Mouse (Mus musculus) limb, embryonic 13.5 days (tissue): ENCODE measurements around the gene L2hgdh. TPM values are rescaled to one million over a fixed set of nuclear protein-coding genes. Genes with fewer than 3 reads are reported as not detected.

Experiments
- ATAC-seq: fragments of 200-750 bp; cut with Nextera tagmentation; 2 replicates; pipeline ENCODE4 v1.8.0; 2017; ENCODE audit warnings: low read depth, moderate number of reproducible peaks, moderate TSS enrichment; ENCODE audit not compliant: low FRiP score
- H3K27ac ChIP-seq: fragments of 300-500 bp; sonication (generic); 2 replicates; pipeline ENCODE4 v1.5.1; 2015; ENCODE audit warnings: inconsistent platforms, mild to moderate bottlenecking, moderate library complexity
- H3K27me3 ChIP-seq: fragments of 300-500 bp; sonication (generic); 2 replicates; pipeline ENCODE4 v1.6.1; 2015; ENCODE audit warnings: mild to moderate bottlenecking, inconsistent platforms
- H3K36me3 ChIP-seq: fragments of 300-500 bp; sonication (generic); 2 replicates; pipeline ENCODE4 v1.6.1; 2015; ENCODE audit warnings: inconsistent platforms, mild to moderate bottlenecking, moderate library complexity
- H3K4me1 ChIP-seq: fragments of 300-500 bp; sonication (generic); 2 replicates; pipeline ENCODE4 v1.6.1; 2015; ENCODE audit warnings: inconsistent platforms
- H3K4me2 ChIP-seq: fragments of 300-500 bp; sonication (generic); replicated peaks from 2 replicates; pipeline ENCODE4 v1.6.1; 2015; ENCODE audit warnings: inconsistent platforms, mild to moderate bottlenecking, moderate library complexity
- H3K4me3 ChIP-seq: fragments of 300-500 bp; sonication (generic); 2 replicates; pipeline ENCODE4 v1.5.1; 2015; ENCODE audit warnings: moderate library complexity, mild to moderate bottlenecking, inconsistent platforms
- H3K9ac ChIP-seq: fragments of 300-500 bp; sonication (generic); 2 replicates; pipeline ENCODE4 v1.6.1; 2015; ENCODE audit warnings: mild to moderate bottlenecking, inconsistent platforms
- H3K9me3 ChIP-seq: fragments of 300-500 bp; sonication (generic); 2 replicates; pipeline ENCODE4 v1.6.1; 2016; ENCODE audit warnings: inconsistent platforms
- WGBS: fragments of 180-500 bp; shearing (Covaris S2); methylation state at CpG from one replicate; pipeline ENCODE4 v1.1.7; 2015; 5-methylcytosine and 5-hydroxymethylcytosine counted together
- polyA plus RNA-seq: library from polyadenylated mRNA; unstranded; fragments of >200 nt; fragmentation: Nextera tagmentation; extraction: Ambion mirVana; gene quantifications from 2 replicates; pipeline ENCODE4 v1.2.1, GENCODE M21; 2015

L2hgdh gene
- polyA plus RNA-seq, 1 experiment from 2014 or later, result 20.1 TPM

- H3K27me3 ChIP-seq, result no peaks in the 10 kb centered on the region
- H3K4me2 ChIP-seq, result peak overlapping the region; percentile 87
- H3K9ac ChIP-seq, result peak overlapping the region; percentile 79; the same call in 1 of the 2 replicates
- H3K27ac ChIP-seq, result no peak overlapping the region
- no peak for ATAC-seq
- H3K9me3 ChIP-seq, result peaks cover 14% of the 10 kb centered on the region
- whole genome bisulfite sequencing, result 66% methylated on average over 2 of the region's 2 CpGs
- H3K36me3 ChIP-seq, result peaks cover 29% of the 10 kb centered on the region
- peaks cover 18% of the 10 kb centered on the region for H3K4me1 ChIP-seq
- peak overlapping the region; percentile 78; the same call in 1 of the 2 replicates for H3K4me3 ChIP-seq
Observed at GRCm38 (mm10) chr12:69723376-69723775, 1.3 kb downstream of the L2hgdh start.

GRCm38 (mm10) chr12:69722857-69723256 lies 1.8 kb downstream of the L2hgdh start:
- Histone ChIP-seq H3K4me3 (no peak overlapping the region), H3K4me1 (peaks cover 18% of the 10 kb centered on the region), H3K36me3 (peaks cover 34% of the 10 kb centered on the region), H3K9ac (no peak overlapping the region), H3K4me2 (no peak overlapping the region), H3K9me3 (peaks cover 17% of the 10 kb centered on the region), H3K27me3 (no peaks in the 10 kb centered on the region), H3K27ac (no peak overlapping the region)
- 81% methylated on average over 3 of the region's 3 CpGs for WGBS
- no peak for ATAC-seq

- Histone ChIP-seq H3K27ac (no peak overlapping the region), H3K36me3 (peaks cover 22% of the 10 kb centered on the region), H3K4me3 (no peak overlapping the region), H3K9me3 (peaks cover 9% of the 10 kb centered on the region), H3K27me3 (no peaks in the 10 kb centered on the region), H3K4me1 (no peaks in the 10 kb centered on the region), H3K4me2 (no peak overlapping the region), H3K9ac (no peak overlapping the region)
- no peak for ATAC-seq
Observed at GRCm38 (mm10) chr12:69713628-69714027, 11.0 kb downstream of the L2hgdh start.

- no peaks in the 10 kb centered on the region for H3K27me3 ChIP-seq
- H3K36me3 ChIP-seq, result peaks cover 18% of the 10 kb centered on the region
- H3K4me2 ChIP-seq, result no peak overlapping the region
- H3K4me1 ChIP-seq, result no peaks in the 10 kb centered on the region
- no peak overlapping the region for H3K27ac ChIP-seq
- ATAC-seq, result no peak
- no peaks in the 10 kb centered on the region for H3K9me3 ChIP-seq
- H3K9ac ChIP-seq, result no peak overlapping the region
- no peak overlapping the region for H3K4me3 ChIP-seq
- 83% methylated on average over 11 of the region's 11 CpGs for WGBS
Observed at GRCm38 (mm10) chr12:69704799-69705458, 19.7 kb downstream of the L2hgdh start.

GRCm38 (mm10) chr12:69698352-69698751 lies 26.3 kb downstream of the L2hgdh start:
- 82% methylated on average over 6 of the region's 6 CpGs for WGBS
- ATAC-seq, result peak; percentile 40
- no peak overlapping the region for H3K4me3 ChIP-seq

GRCm38 (mm10) chr12:69696746-69697145 lies 27.9 kb downstream of the L2hgdh start:
- ATAC-seq, result no peak
- peaks cover 36% of the 10 kb centered on the region for H3K36me3 ChIP-seq
- H3K27ac ChIP-seq, result no peak overlapping the region
- H3K9me3 ChIP-seq, result no peaks in the 10 kb centered on the region
- 80% methylated on average over 5 of the region's 5 CpGs for WGBS
- no peaks in the 10 kb centered on the region for H3K4me1 ChIP-seq
- H3K4me2 ChIP-seq, result no peak overlapping the region
- H3K4me3 ChIP-seq, result no peak overlapping the region
- no peak overlapping the region for H3K9ac ChIP-seq
- no peaks in the 10 kb centered on the region for H3K27me3 ChIP-seq

More at GRCm38 (mm10) chr12:69698352-69698751, 26.3 kb downstream of the L2hgdh start:
- Histone ChIP-seq H3K27me3 (no peaks in the 10 kb centered on the region), H3K4me1 (no peaks in the 10 kb centered on the region), H3K36me3 (peaks cover 38% of the 10 kb centered on the region), H3K9me3 (no peaks in the 10 kb centered on the region), H3K4me2 (no peak overlapping the region), H3K27ac (no peak overlapping the region), H3K9ac (no peak overlapping the region)

GRCm38 (mm10) chr12:69693471-69693870 lies 31.2 kb downstream of the L2hgdh start:
- no peak overlapping the region for H3K4me3 ChIP-seq
- H3K36me3 ChIP-seq, result peaks cover 17% of the 10 kb centered on the region
- H3K4me1 ChIP-seq, result no peaks in the 10 kb centered on the region
- no peaks in the 10 kb centered on the region for H3K27me3 ChIP-seq
- no peak overlapping the region for H3K4me2 ChIP-seq
- no peak overlapping the region for H3K27ac ChIP-seq
- no peaks in the 10 kb centered on the region for H3K9me3 ChIP-seq
- H3K9ac ChIP-seq, result no peak overlapping the region
- 89% methylated on average over 17 of the region's 17 CpGs for WGBS
- no peak for ATAC-seq

- ATAC-seq, result no peak
- Histone ChIP-seq H3K27ac (no peak overlapping the region), H3K4me1 (no peaks in the 10 kb centered on the region), H3K9ac (no peak overlapping the region), H3K4me2 (no peak overlapping the region), H3K27me3 (no peaks in the 10 kb centered on the region), H3K36me3 (peaks cover 13% of the 10 kb centered on the region), H3K9me3 (no peaks in the 10 kb centered on the region), H3K4me3 (no peak overlapping the region)
- WGBS, result 90% methylated on average over 4 of the region's 4 CpGs
Observed at GRCm38 (mm10) chr12:69690714-69691113, 34.0 kb downstream of the L2hgdh start.

GRCm38 (mm10) chr12:69689094-69689493 lies 35.6 kb downstream of the L2hgdh start:
- H3K27ac ChIP-seq, result 0 out of 2 replicates have a peak overlapping the region, but pooled peaks have one; percentile 49

GRCm38 (mm10) chr12:69688368-69688767 lies 36.3 kb downstream of the L2hgdh start:
- H3K4me2 ChIP-seq, result no peak overlapping the region
- no peaks in the 10 kb centered on the region for H3K9me3 ChIP-seq
- no peak overlapping the region for H3K4me3 ChIP-seq
- H3K27me3 ChIP-seq, result no peaks in the 10 kb centered on the region
- 0 out of 2 replicates have a peak overlapping the region, but pooled peaks have one; percentile 39 for H3K27ac ChIP-seq
- H3K36me3 ChIP-seq, result peaks cover 1% of the 10 kb centered on the region; the same call in 1 of the 2 replicates
- H3K9ac ChIP-seq, result no peak overlapping the region
- 38% methylated on average over 2 of the region's 2 CpGs for WGBS
- ATAC-seq, result peak; percentile 79
- peaks cover 4% of the 10 kb centered on the region; the same call in 1 of the 2 replicates for H3K4me1 ChIP-seq

More at GRCm38 (mm10) chr12:69689094-69689493, 35.6 kb downstream of the L2hgdh start:
- H3K4me1 ChIP-seq, result no peaks in the 10 kb centered on the region
- no peak overlapping the region for H3K9ac ChIP-seq
- H3K9me3 ChIP-seq, result no peaks in the 10 kb centered on the region
- no peak overlapping the region for H3K4me3 ChIP-seq
- no peaks in the 10 kb centered on the region for H3K27me3 ChIP-seq
- no peak overlapping the region for H3K4me2 ChIP-seq
- H3K36me3 ChIP-seq, result peaks cover 7% of the 10 kb centered on the region; the same call in 1 of the 2 replicates
- ATAC-seq, result no peak

GRCm38 (mm10) chr12:69683537-69683936 lies 41.1 kb downstream of the L2hgdh start:
- ATAC-seq, result no peak
- Histone ChIP-seq H3K36me3 (no peaks in the 10 kb centered on the region), H3K9ac (0 out of 2 replicates have a peak overlapping the region, but pooled peaks have one; percentile 19), H3K4me1 (peaks cover 23% of the 10 kb centered on the region), H3K27ac (no peak overlapping the region), H3K4me3 (no peak overlapping the region), H3K4me2 (no peak overlapping the region; the same call in 1 of the 2 replicates), H3K27me3 (no peaks in the 10 kb centered on the region), H3K9me3 (no peaks in the 10 kb centered on the region)
- WGBS, result 44% methylated on average over 10 of the region's 10 CpGs

- Histone ChIP-seq H3K4me3 (peak overlapping the region; percentile 95), H3K27ac (no peak overlapping the region), H3K9ac (no peak overlapping the region; the same call in 1 of the 2 replicates), H3K9me3 (no peaks in the 10 kb centered on the region), H3K4me2 (peak overlapping the region; percentile 79), H3K4me1 (peaks cover 23% of the 10 kb centered on the region), H3K27me3 (no peaks in the 10 kb centered on the region), H3K36me3 (no peaks in the 10 kb centered on the region)
- no peak for ATAC-seq
- 43% methylated on average over 14 of the region's 14 CpGs for WGBS
Observed at GRCm38 (mm10) chr12:69682788-69683419, 41.8 kb downstream of the L2hgdh start.
